Mouse (Mus musculus) frontal cortex, postnatal 10 days (tissue): Measurements from ENCODE around the gene Fam129a.
A peak's percentile ranks its signal among the peaks of the same experiment; 100 is the strongest.
"Not testable (repeated sequence)": the region's sequence is repeated elsewhere in the genome, so short reads cannot be mapped to it uniquely, and the experiment has no call there.

Experiments used
- DNase-seq, 2 experiments: peaks; one replicate each; pipeline ENCODE4 v3.0.0; 2022; ENCODE audit warnings: low spot score in 2 of 2, mixed read lengths in 1 of 2

Gene Fam129a

DNA sequence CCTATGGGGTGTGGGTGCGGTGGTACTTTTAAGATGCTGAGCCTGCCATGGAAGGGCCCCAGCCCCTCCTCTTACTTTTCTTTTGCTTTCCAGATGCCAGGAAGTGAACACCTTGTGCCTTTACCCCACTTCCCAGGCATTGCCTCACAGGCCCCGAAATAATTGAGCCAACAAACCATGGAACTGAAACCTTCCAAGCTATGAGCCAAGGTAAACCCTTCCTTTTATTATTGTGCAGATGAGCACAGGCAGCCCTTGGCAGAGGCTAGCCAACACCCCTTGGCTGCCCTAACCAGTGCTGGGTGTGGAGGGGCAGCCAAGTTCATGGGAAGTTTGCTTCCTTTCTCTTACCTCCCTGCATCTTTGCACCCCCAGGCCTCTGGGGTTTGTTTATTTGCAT, 166.2 kb downstream of the Fam129a start:
- DNase-seq: no peak

DNA sequence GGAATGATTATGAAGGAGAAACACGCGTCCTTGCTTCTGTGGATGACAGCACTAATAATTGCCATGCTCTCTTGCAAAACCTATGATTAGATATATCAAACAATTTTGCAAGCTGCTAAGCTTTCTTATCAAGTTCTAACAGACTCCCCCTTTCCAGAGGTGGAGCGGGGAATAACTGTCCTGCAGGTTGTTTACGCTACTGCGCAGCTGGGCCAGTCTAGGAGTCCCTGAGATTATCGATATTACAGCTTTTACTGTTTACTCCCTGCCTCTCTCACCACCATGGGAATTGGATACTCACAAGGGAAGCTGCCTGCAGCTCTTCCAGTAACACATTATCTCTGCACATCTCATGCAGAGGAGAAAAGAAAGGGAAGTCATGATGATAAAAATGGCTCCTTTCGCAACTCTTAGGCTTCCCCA, 170.2 kb downstream of the Fam129a start:
- no peak for DNase-seq

- DNase-seq: not testable (repeated sequence)
Observed at GRCm38 (mm10) chr1:151749894-151750293, 178.9 kb downstream of the Fam129a start.

GRCm38 (mm10) chr1:151752946-151753345, 182.0 kb downstream of the Fam129a start:
- no peak for DNase-seq

DNA sequence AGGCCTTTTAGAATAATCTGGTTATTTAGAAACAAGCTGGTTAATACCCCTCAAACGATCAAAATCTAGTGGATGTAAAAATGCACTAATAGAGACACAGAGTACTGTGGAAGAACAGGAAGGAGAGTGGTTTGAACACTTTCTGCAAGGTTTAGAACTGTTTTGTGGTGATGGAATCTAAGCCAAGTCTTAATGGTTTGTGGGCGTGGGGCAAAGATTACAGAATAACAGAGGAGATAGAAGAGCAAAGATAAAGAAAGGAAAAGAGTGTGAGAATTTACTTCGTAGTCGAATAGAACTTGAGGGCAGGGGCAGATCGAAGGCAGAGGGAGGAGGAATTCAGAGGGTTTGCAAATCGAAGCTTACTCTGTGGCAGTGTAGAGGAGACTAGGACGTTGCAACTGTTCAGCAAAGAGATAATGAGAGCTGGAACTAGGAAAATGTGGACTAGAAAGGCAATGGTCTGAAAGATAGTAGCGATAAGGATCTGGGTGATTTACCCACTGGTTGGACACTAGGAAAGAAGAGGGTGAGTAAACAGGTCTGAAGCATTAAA, 182.5 kb downstream of the Fam129a start:
- DNase-seq: no peak

- no peak for DNase-seq
Observed at GRCm38 (mm10) chr1:151754028-151754489, 183.1 kb downstream of the Fam129a start.

- DNase-seq: peak; percentile 98 to 99
Observed at GRCm38 (mm10) chr1:151754881-151755659, 184.1 kb downstream of the Fam129a start, which contains the start of gene Edem3. Edem3 (plus strand) TSS chr1:151755371.

DNA sequence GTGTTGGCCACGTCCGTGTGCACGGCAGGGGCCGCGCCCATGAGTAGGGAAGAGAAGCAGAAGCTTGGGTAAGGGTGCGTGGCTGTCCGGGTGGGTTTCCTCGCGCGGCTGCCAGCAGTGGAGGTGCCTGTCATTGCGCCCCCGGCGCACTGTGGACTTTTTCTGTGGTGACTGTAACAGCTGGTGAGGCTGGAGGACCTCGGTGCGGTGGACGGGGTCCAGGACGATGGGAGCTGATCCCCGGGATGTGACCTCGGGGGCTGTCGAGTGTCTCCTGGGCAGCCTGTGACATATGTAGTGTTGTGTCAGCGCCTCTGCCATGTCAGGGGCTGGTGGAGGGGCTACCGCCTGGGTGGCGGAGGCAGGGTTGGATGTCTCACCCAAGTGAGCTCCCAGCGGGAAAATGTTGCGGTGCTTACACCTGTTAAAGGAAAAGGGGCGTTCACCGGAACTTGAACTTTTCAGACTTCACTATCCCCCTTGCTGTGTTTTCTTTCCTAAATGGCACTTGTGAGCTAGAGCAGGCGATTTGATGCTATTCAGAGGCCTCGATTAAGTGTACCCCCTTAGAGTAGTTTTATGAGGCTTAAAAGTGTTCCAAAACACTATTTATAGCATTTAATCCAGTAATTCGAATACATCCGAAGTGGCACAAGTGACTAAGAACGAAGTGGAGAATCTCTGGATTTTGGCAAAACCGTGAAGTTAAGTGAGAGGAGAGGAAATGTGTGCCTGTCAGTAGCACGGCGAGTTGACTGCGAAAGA, 184.9 kb downstream of the Fam129a start:
- DNase-seq: peak; percentile 64 to 69

- DNase-seq: no peak
Observed at GRCm38 (mm10) chr1:151756425-151756728, 185.4 kb downstream of the Fam129a start.

- no peak for DNase-seq
Observed at GRCm38 (mm10) chr1:151758301-151758700, 187.3 kb downstream of the Fam129a start.

DNA sequence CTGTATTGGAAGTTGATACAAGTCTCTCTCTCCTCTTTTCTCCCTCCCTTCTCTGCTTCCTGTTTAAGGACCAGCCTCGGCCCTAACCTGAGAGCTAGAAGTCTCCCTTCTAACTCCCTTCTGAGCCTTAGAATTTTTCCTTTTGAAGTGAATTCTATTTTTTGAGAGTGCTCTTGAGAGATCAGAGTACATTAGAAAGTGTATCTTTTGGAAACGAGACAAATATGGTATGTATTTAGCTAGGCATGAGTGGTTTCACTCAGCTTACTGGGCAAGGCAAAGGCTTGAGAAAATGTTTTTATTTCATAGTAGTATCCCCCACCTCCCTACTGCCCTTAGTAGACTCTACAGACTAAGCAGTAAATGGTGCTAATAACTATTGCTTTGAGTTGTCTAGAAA, 188.0 kb downstream of the Fam129a start:
- no peak for DNase-seq

- no peak for DNase-seq
Observed at GRCm38 (mm10) chr1:151764236-151764635, 193.2 kb downstream of the Fam129a start.

GRCm38 (mm10) chr1:151766166-151766565, 195.2 kb downstream of the Fam129a start:
- no peak for DNase-seq

DNA sequence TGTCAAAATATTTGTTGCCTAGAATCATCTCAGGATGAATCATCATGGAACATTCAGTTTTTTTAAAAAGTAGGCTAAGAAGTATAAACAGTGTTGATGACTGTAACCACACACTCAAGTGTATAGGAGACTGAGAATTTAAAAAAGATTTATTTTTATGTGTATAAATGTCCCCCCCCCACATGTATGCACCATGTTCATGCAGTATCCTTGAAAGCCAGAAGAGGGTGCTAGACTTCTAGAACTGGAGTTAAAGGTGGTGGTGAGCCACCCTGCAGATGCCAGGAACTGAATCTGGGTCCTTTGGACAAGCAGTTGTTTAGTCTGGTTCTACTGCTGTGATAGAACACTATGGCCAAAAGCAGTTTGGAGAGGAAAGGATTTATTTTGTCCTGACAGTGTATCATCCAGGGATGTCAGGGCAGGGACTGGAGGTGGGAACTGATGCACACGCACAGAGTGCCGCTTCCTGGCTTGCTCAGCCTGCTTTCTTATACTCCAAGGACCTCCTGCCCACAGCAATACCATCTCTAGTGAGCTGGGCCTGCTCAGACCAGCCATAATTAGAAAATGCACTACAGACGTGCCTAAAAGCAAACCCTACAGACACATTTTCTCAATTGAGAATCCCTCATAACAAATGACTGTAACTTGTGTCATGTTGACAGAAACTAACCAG, 196.1 kb downstream of the Fam129a start:
- DNase-seq: no peak

DNA sequence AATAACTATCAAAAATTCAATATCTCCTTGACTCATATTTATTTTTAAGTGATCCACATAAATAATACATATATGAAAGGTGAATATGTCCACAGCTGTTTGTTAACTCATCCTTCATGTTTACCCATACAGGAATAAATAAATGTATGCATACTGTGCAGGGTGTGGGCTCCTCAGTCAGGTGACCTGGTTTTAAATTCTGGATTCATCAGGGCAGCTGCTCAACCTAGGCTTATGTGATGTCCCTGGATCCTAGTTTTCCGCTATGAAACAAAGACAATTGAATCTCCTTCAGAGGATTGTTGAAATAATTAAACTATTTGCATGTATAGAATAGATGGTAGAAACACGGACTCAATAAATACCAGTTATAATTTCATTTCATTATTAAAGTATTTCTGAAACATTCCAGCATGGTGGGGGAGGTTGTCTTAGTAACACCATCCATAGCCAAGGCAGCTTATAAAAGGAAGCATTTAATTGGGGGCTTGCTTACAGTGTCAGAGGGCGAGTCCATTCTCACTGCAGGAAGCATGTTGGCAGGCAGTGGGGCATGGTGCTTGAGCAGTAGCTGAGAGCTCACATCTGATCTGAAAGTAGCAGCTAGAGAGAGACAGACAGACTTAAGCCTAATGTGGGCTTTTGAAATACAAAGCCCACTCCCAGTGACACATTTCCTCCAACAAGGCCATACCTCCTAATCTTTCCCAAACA, 198.4 kb downstream of the Fam129a start:
- DNase-seq: no peak
